Comparison of ENCODE assay signal across 9 mouse cellular contexts in the genomic region with DNA sequence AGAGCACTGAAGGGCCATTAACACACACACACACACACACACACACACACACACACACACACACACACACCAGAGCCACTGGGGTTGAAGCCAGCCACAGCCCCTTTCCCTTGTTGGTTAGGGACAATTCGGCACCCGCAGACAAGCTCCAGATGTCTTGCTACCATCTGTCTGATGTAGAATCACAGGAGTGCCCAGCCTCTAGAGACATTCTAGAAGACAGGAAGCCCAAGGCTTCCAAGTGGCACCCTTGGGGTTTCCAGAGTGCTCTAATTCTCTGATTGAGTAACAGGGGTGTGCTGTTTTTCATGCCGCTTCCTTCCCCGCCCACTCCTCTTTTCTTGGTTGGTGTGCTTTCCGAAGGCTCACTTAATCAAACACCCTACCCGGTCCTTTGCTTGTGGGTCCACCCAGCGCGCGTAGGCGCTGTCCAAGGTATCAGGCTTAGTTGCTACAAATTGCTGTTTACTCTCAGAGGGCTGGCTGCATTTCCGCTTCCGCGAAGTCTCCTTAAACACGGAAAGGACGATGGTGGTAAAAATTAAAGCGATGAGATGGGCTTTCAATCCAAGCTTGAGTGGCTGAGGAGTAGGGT. TPM values are rescaled to one million over a fixed set of nuclear protein-coding genes. Genes with fewer than 3 reads are reported as not detected.
A peak's percentile ranks its signal among the peaks of the same experiment; 100 is the strongest.
DNase-seq lines count a peak whose midpoint lies in the region; ATAC-seq lines count a peak whose summit lies in the region.
"Had no signal": no experiment of that assay in that cellular context is flagged by ENCODE, and none has a peak within 500 bp of the region (broad histone marks: within the 10 kb centered on the region; RNA-seq: fewer than 3 reads in every experiment).

No protein-coding gene starts in this region.

- no peaks in the 10 kb centered on the region for H3K4me1 ChIP-seq in liver, embryonic 12.5 days
- no peaks in the 10 kb centered on the region for H3K4me1 ChIP-seq in heart, embryonic 11.5 days (ENCODE audit: control insufficient read depth, insufficient read depth, low read length)
- H3K4me1 ChIP-seq: liver, embryonic 13.5 days had no signal

- no peak overlapping the region for H3K4me2 ChIP-seq in liver, embryonic 12.5 days
- 0 out of 2 replicates have a peak overlapping the region, but pooled peaks have one; percentile 27 for H3K4me2 ChIP-seq in heart, embryonic 11.5 days
- H3K4me2 ChIP-seq: liver, embryonic 13.5 days had no signal

- no peak for ATAC-seq in liver, embryonic 12.5 days
- no peak for ATAC-seq in heart, embryonic 11.5 days (replicated peaks; ENCODE audit: insufficient number of reproducible peaks, low FRiP score, low TSS enrichment)
- ATAC-seq in erythroblast, adult 5-6 weeks (replicated peaks; ENCODE audit: low FRiP score, poor library complexity, severe bottlenecking) = no peak

- no peaks in the 10 kb centered on the region for H3K27me3 ChIP-seq in liver, embryonic 12.5 days (replicated peaks)
- H3K27me3 ChIP-seq in heart, embryonic 11.5 days (ENCODE audit: control insufficient read depth, insufficient read depth, low read length) = no peaks in the 10 kb centered on the region
- H3K27me3 ChIP-seq: liver, embryonic 13.5 days had no signal

- H3K4me3 ChIP-seq in liver, embryonic 12.5 days = no peak overlapping the region
- no peak overlapping the region for H3K4me3 ChIP-seq in heart, embryonic 11.5 days (ENCODE audit: low read depth, low read length)
- H3K4me3 ChIP-seq: liver, embryonic 13.5 days had no signal

- H3K9me3 ChIP-seq in liver, embryonic 12.5 days (replicated peaks) = no peaks in the 10 kb centered on the region
- H3K9me3 ChIP-seq in heart, embryonic 11.5 days (replicated peaks; ENCODE audit: control insufficient read depth, low read length) = no peaks in the 10 kb centered on the region
- H3K9me3 ChIP-seq: liver, embryonic 13.5 days had no signal

- no peak overlapping the region for H3K9ac ChIP-seq in liver, embryonic 12.5 days
- H3K9ac ChIP-seq in heart, embryonic 11.5 days (ENCODE audit: low read depth, low read length) = no peak overlapping the region
- H3K9ac ChIP-seq: liver, embryonic 13.5 days had no signal

- DNase-seq in liver = peak; percentile 36
- DNase-seq in adrenal gland, postnatal 36 days = peak; percentile 39 to 52
- peak; percentile 57 for DNase-seq in kidney, postnatal 14 days
- DNase-seq in ovary, postnatal 14 days (ENCODE audit: low spot score) = peak; percentile 31
- DNase-seq in cerebellum, adult 9-10 months = no peak
- DNase-seq: liver, embryonic 13.5 days had no signal

- no peak overlapping the region for H3K27ac ChIP-seq in liver, embryonic 12.5 days
- no peak overlapping the region for H3K27ac ChIP-seq in heart, embryonic 11.5 days (ENCODE audit: low read depth, low read length)
- H3K27ac ChIP-seq: liver, embryonic 13.5 days had no signal

- 13% methylated on average over 16 of the region's 16 CpGs for WGBS in liver, embryonic 12.5 days (ENCODE audit: insufficient replicate concordance)
- 11% methylated on average over 16 of the region's 16 CpGs for WGBS in heart, embryonic 11.5 days (ENCODE audit: insufficient replicate concordance)

- H3K36me3 ChIP-seq in liver, embryonic 12.5 days = no peaks in the 10 kb centered on the region
- H3K36me3 ChIP-seq in heart, embryonic 11.5 days (ENCODE audit: control insufficient read depth, insufficient read depth, low read length) = no peaks in the 10 kb centered on the region
- H3K36me3 ChIP-seq: liver, embryonic 13.5 days had no signal

RNA-seq across cellular contexts. Expression of a gene that starts 59.5 kb away (rescaled TPM):
- polyA plus RNA-seq in liver, embryonic 12.5 days (2016; fragmentation: Nextera tagmentation; extraction: Ambion mirVana) = 0.49 TPM in 2 replicates
- total RNA-seq in adrenal gland, postnatal 36 days (2021) = 10 to 100 TPM; 21.2 to 24.1 TPM
- 3.0 and 3.2 TPM in 2 replicates for polyA plus RNA-seq in heart, embryonic 11.5 days (2014; fragmentation: Nextera tagmentation; extraction: Ambion mirVana)
- 10.7 and 13.8 TPM in 2 replicates for total RNA-seq in erythroblast, adult 5-6 weeks (2015; ENCODE audit: low replicate concordance)
- 10.5 and 16.0 TPM in 2 replicates for total RNA-seq in erythroblast, adult 5-6 weeks (2017; ENCODE audit: low replicate concordance)
